Mouse (Mus musculus) neural tube, embryonic 12.5 days (tissue): Measurements from ENCODE around the gene Csf2rb2. TPM values are rescaled to one million over a fixed set of nuclear protein-coding genes. Genes with fewer than 3 reads are reported as not detected.

Experiments used
- ATAC-seq: fragments of 200-750 bp; cut with Nextera tagmentation; 2 replicates; pipeline ENCODE4 v1.8.0; 2017; ENCODE audit warnings: low read depth, mild to moderate bottlenecking, moderate TSS enrichment, moderate library complexity; ENCODE audit not compliant: low FRiP score
- H3K27ac ChIP-seq: fragments of 300-500 bp; sonication (generic); 2 replicates; pipeline ENCODE4 v1.5.1; 2016
- H3K27me3 ChIP-seq: fragments of 300-500 bp; sonication (generic); replicated peaks from 2 replicates; pipeline ENCODE4 v1.6.1; 2016; ENCODE audit warnings: mild to moderate bottlenecking
- H3K36me3 ChIP-seq: fragments of 300-500 bp; sonication (generic); 2 replicates; pipeline ENCODE4 v1.6.1; 2016; ENCODE audit warnings: mild to moderate bottlenecking
- H3K4me1 ChIP-seq: fragments of 300-500 bp; sonication (generic); 2 replicates; pipeline ENCODE4 v1.6.1; 2016
- H3K4me2 ChIP-seq: fragments of 300-500 bp; sonication (generic); replicated peaks from 2 replicates; pipeline ENCODE4 v1.6.1; 2016; ENCODE audit warnings: mild to moderate bottlenecking
- H3K4me3 ChIP-seq: fragments of 300-500 bp; sonication (generic); 2 replicates; pipeline ENCODE4 v1.5.1; 2016
- H3K9ac ChIP-seq: fragments of 300-500 bp; sonication (generic); 2 replicates; pipeline ENCODE4 v1.6.1; 2016; ENCODE audit warnings: mild to moderate bottlenecking
- H3K9me3 ChIP-seq: fragments of 300-500 bp; sonication (generic); 2 replicates; pipeline ENCODE4 v1.6.1; 2016; ENCODE audit warnings: mild to moderate bottlenecking
- WGBS: fragments of 180-500 bp; shearing (Covaris S2); methylation state at CpG from one replicate; pipeline ENCODE4 v1.1.7; 2016; 5-methylcytosine and 5-hydroxymethylcytosine counted together
- microRNA-seq: library from miRNA; unstranded; fragments of <30 nt; microRNA quantifications from one replicate; pipeline ENCODE4, GENCODE M21; 2017
- polyA plus RNA-seq: library from polyadenylated mRNA; unstranded; fragments of >200 nt; fragmentation: Nextera tagmentation; extraction: Ambion mirVana; gene quantifications from 2 replicates; pipeline ENCODE4 v1.2.1, GENCODE M21; 2016

The Csf2rb2 gene
- polyA plus RNA-seq, 1 experiment from 2014 or later = 0.22 TPM

DNA sequence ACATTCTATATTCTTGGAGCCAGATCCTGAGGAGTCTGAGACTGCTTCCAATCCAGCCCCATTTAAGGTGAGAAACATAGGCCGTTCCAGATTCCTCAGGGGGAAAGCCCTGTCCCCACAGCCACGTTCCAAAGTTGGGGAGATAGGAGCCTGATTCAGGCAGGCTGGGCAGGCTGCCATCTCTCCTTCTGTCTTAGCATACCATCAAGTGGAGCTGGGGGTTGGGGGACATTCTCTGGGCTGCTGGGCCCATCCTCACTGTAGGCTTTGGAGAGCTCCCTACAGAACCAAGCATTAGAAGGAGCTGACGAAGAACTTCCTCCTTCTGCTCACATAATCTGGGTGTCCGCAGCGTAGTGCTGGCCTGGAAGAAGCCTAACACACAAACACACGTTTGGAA is 61.7 kb downstream of the Csf2rb2 start:
- H3K9me3 ChIP-seq = no peaks in the 10 kb centered on the region
- H3K9ac ChIP-seq = no peak overlapping the region
- 74% methylated on average over 6 of the region's 6 CpGs for WGBS
- no peaks in the 10 kb centered on the region for H3K36me3 ChIP-seq
- no peaks in the 10 kb centered on the region for H3K4me1 ChIP-seq
- no peaks in the 10 kb centered on the region for H3K27me3 ChIP-seq
- ATAC-seq = no peak
- no peak overlapping the region for H3K27ac ChIP-seq
- no peak overlapping the region for H3K4me3 ChIP-seq
- H3K4me2 ChIP-seq = no peak overlapping the region

DNA sequence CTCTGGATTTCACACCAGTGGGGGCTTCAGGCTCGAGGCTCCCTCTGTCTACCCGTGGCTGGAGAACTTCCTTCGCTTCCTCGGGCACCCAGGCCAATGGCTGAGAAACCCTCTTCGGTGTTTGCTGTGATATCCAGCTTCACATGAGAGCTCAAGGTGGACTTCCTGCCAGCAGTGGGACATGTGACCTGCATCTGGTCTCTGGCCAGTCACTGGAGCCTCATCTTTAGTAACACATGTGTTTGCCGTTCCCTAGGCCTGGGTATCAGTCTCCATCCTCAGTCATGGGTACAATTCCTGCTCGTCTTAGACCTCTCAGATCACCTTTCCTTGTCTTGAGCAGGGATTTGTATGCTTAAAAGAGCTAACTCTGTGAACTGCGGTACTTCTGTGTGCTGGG is 62.5 kb downstream of the Csf2rb2 start:
- H3K4me2 ChIP-seq = no peak overlapping the region
- WGBS = 85% methylated on average over 8 of the region's 8 CpGs
- no peak overlapping the region for H3K4me3 ChIP-seq
- no peaks in the 10 kb centered on the region for H3K27me3 ChIP-seq
- H3K9ac ChIP-seq = no peak overlapping the region
- no peak for ATAC-seq
- H3K36me3 ChIP-seq = no peaks in the 10 kb centered on the region
- no peaks in the 10 kb centered on the region for H3K9me3 ChIP-seq
- H3K27ac ChIP-seq = no peak overlapping the region
- no peaks in the 10 kb centered on the region for H3K4me1 ChIP-seq

DNA sequence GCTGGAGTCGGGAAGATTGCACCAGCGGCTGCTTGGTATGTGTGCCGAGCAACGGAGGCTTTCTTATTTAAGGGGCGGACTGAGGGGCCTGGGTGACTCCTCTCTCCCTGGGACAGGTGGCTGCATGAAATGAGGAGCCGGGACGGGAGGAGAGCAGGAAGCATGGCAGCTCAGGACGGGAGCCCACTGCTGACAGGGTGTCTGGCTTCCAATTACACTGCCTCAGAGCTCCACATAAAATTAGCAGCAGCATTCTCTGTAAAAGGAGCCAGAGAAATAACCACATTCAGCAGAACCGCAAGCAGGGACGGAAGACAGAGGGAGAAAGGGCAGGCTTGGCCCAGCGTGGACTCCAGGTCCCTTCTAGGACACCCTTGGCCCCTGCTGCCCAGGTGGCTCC is 64.2 kb downstream of the Csf2rb2 start:
- Histone ChIP-seq H3K4me2 (no peak overlapping the region), H3K9me3 (no peaks in the 10 kb centered on the region), H3K4me1 (no peaks in the 10 kb centered on the region), H3K9ac (no peak overlapping the region), H3K27me3 (no peaks in the 10 kb centered on the region), H3K36me3 (no peaks in the 10 kb centered on the region), H3K27ac (no peak overlapping the region), H3K4me3 (no peak overlapping the region)
- no peak for ATAC-seq
- 57% methylated on average over 11 of the region's 11 CpGs for WGBS

DNA sequence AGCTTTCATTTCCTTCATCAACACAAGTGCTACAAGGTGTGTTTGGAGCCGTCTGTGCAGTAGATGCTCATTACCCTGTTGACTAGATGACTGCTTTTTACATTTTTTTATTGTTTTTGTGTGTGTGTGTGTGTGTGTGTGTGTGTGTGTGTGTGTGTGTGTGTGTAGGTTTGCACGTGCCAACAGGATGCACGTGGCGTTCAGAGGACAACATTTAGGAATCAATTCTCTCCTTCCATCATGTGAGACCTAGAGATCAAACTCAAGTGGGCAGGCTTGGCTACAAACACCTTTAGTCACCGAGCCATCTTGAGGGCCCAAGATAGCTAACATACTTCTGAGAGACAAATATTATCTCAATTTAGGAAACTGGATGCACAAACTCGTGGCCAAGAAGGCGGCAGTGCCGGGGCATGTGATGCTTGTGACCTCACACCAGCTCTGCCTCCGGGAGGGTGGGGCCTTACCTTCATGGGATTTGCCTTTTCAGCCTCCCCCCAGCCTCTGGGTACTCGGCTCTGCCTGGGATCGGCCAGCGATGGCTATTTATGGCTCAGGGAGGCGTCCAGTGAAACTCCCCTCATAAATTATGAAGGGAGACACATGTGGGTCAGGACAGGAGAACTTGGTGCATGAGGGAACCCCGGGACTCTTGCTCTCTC is 65.4 kb downstream of the Csf2rb2 start:
- Histone ChIP-seq H3K4me1 (no peaks in the 10 kb centered on the region), H3K27ac (no peak overlapping the region), H3K36me3 (no peaks in the 10 kb centered on the region), H3K9ac (no peak overlapping the region), H3K9me3 (no peaks in the 10 kb centered on the region), H3K27me3 (no peaks in the 10 kb centered on the region), H3K4me2 (no peak overlapping the region), H3K4me3 (no peak overlapping the region)
- WGBS = 61% methylated on average over 14 of the region's 14 CpGs
- ATAC-seq = no peak

DNA sequence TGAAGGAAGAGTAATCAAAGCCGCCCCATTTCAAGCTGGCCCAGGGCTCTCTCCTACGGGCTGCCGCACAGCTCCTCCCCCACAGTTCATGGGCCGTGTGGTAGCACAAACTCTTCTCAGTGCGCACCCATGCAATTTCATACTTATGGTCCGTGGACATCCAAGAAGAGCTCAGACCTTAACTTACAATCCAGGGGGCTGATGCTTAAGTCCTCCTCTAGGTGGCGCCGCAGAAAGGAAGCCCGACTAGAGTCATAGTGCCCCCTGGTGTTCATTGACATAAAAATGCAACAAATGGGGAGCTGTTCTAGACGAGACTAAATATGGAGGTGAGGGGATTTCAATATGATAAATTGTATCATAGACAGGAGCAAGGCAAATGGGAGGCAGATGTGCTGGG is 66.1 kb downstream of the Csf2rb2 start:
- Histone ChIP-seq H3K27me3 (no peaks in the 10 kb centered on the region), H3K9me3 (no peaks in the 10 kb centered on the region), H3K4me3 (no peak overlapping the region), H3K4me2 (no peak overlapping the region), H3K27ac (no peak overlapping the region), H3K36me3 (no peaks in the 10 kb centered on the region), H3K4me1 (no peaks in the 10 kb centered on the region), H3K9ac (no peak overlapping the region)
- 32% methylated on average over 10 of the region's 10 CpGs for WGBS
- ATAC-seq = no peak

DNA sequence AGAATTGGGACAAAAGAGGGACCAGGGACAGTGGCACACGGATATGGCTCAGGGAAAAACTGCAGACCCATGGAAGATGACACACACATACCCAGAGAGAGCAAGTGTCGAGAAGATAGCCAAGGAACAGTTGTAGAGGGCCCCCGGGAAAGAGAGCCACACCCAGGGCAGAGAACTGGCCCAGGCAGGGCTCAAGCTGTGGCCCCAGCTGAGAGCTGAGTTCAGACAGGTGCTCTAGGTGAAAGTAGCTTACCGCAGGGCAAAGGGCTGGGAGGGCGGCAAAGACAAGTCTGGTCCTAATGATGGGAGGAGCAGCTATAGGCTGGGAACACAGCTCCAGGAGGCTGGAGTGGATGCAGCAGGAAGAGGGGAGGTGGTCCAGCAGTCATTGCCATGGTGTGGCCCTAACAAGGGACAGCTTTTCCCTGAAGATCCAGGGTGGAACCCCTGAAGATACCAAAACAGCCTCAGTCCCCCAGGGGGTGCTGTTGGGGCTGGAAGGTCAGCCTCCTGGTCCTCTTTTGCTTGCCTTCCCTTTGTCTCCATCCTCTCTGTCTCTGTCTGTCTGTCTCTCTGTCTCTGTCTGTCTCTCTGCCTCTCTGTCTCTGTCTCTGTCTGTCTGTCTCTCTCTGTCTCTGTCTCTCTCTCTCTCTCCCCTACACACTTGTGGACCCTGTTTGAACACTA is 70.6 kb downstream of the Csf2rb2 start:
- Histone ChIP-seq H3K4me2 (no peak overlapping the region), H3K27ac (no peak overlapping the region), H3K4me3 (no peak overlapping the region), H3K27me3 (no peaks in the 10 kb centered on the region), H3K9me3 (no peaks in the 10 kb centered on the region), H3K36me3 (no peaks in the 10 kb centered on the region), H3K4me1 (peaks cover 5% of the 10 kb centered on the region; the same call in 1 of the 2 replicates), H3K9ac (no peak overlapping the region)
- no peak for ATAC-seq
- 77% methylated on average over 5 of the region's 5 CpGs for WGBS

Small RNAs within 50 kb of the gene (microRNA-seq; reads per million reads assigned to microRNA genes)
- gene Mir7676-1 = not detected
- gene Mir7676-2 = not detected

Other genes starting within 250 kb of the Csf2rb2 start
- gene Cacng2, start 185.7 kb downstream of the Csf2rb2 start, polyA plus RNA-seq = 4.1 and 5.7 TPM in 2 replicates
- gene Ift27, start 131.6 kb downstream of the Csf2rb2 start, polyA plus RNA-seq = 101 and 106 TPM in 2 replicates
- 0.43 and 1.1 TPM in 2 replicates for gene Pvalb, start 99.3 kb downstream of the Csf2rb2 start, polyA plus RNA-seq
- 3.4 and 4.6 TPM in 2 replicates for gene Ncf4, start 60.9 kb downstream of the Csf2rb2 start, polyA plus RNA-seq
- 1.2 TPM in 2 replicates for gene Csf2rb, start 20.0 kb upstream of the Csf2rb2 start, polyA plus RNA-seq
- gene Tex33, start 90.2 kb upstream of the Csf2rb2 start, polyA plus RNA-seq = not detected in 2 replicates
- gene Tst, start 100.2 kb upstream of the Csf2rb2 start, polyA plus RNA-seq = 7.6 and 9.2 TPM in 2 replicates
- 2.1 and 2.8 TPM in 2 replicates for gene Mpst, start 100.7 kb upstream of the Csf2rb2 start, polyA plus RNA-seq
- gene Kctd17, start 122.8 kb upstream of the Csf2rb2 start, polyA plus RNA-seq = 88.1 and 91.9 TPM in 2 replicates
- gene Tmprss6, start 162.9 kb upstream of the Csf2rb2 start, polyA plus RNA-seq = 0.71 TPM in 1 of 2 replicates, not detected in the other
- gene Il2rb, start 189.6 kb upstream of the Csf2rb2 start, polyA plus RNA-seq = not detected in 2 replicates
- gene C1qtnf6, start 225.7 kb upstream of the Csf2rb2 start, polyA plus RNA-seq = 7.1 and 8.7 TPM in 2 replicates
- gene Sstr3, start 239.0 kb upstream of the Csf2rb2 start, polyA plus RNA-seq = 0.18 and 0.24 TPM in 2 replicates